Mouse (Mus musculus): ENCODE measurements around the gene Heatr5a. TPM values are rescaled to one million over a fixed set of nuclear protein-coding genes. Genes with fewer than 3 reads are reported as not detected.

The Heatr5a gene
- polyA plus RNA-seq, 1 experiment from 2014 or later: 12.2 TPM

DNA sequence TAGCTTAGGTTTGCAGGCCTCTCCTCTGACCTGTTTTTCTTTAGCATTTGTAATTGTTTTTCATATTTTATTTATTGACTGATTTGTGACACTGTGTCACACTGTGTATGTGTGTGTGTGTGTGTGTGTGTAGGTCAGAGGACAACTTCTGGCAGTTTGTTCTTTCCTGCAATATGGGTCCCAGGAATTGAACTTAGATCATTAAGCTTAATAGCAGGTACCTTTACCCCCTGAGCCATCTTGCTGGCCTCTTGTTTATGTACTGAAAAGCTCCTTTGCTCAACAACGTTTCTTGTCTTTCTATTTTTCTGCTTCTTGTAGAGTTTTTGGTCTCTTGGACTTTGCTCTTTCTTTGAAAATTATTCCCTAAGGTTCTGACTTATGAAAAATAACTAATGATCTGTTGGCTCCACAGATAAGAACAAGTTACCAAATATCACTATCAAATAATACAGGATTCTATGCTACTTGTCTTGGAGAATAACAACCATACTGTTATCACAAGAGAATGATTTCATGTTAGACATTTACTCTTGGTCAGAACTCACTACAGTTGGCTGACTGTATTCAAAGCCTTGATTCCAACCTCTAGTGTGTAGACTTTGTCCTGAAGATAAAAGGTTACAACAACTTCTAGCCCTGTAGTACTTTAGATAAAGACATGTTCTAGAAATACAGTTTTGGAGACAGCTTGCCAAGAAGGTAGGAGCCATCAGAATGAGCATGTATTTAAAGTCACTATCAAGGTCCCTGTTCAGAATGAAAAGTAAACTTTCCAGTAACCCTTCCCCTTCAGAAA lies 24.8 kb upstream of the Heatr5a start:
- Histone ChIP-seq H3K27me3 (replicated peaks; ENCODE audit: low read depth, poor library complexity, severe bottlenecking) (no peaks in the 10 kb centered on the region), H3K4me3 (no peak overlapping the region), H3K9me3 (no peaks in the 10 kb centered on the region), H3K4me1 (no peaks in the 10 kb centered on the region), H3K27ac (replicated peaks) (no peak overlapping the region), H3K36me3 (replicated peaks) (peaks cover 56% of the 10 kb centered on the region)
- WGBS: 85% methylated on average over 1 of the region's 1 CpGs
- no peak for DNase-seq (ENCODE audit: low spot score)

DNA sequence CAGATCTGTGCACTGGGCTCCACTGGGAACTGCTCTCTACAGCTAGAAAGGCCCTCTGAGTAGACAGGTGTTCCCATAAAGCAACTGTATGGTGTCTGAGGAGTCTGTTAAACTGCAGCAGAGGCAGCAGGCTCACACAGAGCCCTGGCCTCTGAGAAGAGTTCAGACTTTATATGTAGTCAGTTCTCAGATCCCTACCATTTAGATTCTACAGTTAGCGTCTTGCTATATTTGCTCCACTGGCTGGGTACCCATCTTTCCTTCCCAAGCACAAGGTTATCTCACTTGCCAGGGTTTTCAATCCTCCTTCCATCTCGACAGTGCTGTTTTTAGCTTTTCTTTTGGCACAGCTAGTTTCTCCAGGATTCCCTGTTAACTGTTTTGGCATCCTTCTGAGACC lies 19.5 kb upstream of the Heatr5a start:
- Histone ChIP-seq H3K27ac (replicated peaks) (no peak overlapping the region), H3K27me3 (replicated peaks; ENCODE audit: low read depth, poor library complexity, severe bottlenecking) (no peaks in the 10 kb centered on the region), H3K4me3 (no peak overlapping the region), H3K9me3 (no peaks in the 10 kb centered on the region), H3K4me1 (0 out of 2 replicates have a peak, but pooled peaks cover 3% of the 10 kb centered on the region), H3K36me3 (replicated peaks) (peaks cover 20% of the 10 kb centered on the region)
- 92% methylated on average over 2 of the region's 2 CpGs for WGBS
- no peak for DNase-seq (ENCODE audit: low spot score)

DNA sequence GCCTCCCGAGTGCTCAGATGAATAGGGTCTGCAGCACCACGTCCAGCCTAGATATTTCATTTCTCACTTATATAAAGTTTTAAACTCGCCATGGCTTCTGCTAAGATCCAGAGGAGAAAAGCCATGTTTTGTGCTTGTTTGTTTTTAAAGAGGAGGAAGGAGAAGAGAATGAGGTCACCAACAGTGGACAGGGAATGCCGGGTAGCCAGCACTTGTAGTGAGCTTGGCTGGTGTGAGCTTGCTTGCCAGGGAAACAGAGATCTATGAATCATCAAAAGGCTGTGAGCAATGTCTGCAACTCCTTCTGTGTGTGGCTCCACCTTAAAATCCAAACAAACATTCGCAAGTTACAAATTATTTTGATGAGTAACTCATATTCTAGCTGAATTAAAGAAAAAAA lies 17.4 kb upstream of the Heatr5a start:
- Histone ChIP-seq H3K36me3 (replicated peaks) (no peaks in the 10 kb centered on the region), H3K4me3 (no peak overlapping the region), H3K4me1 (0 out of 2 replicates have a peak, but pooled peaks cover 3% of the 10 kb centered on the region), H3K27me3 (replicated peaks; ENCODE audit: low read depth, poor library complexity, severe bottlenecking) (no peaks in the 10 kb centered on the region), H3K27ac (replicated peaks) (no peak overlapping the region), H3K9me3 (no peaks in the 10 kb centered on the region)
- no peak for DNase-seq (ENCODE audit: low spot score)
- 87% methylated on average over 5 of the region's 5 CpGs for WGBS

DNA sequence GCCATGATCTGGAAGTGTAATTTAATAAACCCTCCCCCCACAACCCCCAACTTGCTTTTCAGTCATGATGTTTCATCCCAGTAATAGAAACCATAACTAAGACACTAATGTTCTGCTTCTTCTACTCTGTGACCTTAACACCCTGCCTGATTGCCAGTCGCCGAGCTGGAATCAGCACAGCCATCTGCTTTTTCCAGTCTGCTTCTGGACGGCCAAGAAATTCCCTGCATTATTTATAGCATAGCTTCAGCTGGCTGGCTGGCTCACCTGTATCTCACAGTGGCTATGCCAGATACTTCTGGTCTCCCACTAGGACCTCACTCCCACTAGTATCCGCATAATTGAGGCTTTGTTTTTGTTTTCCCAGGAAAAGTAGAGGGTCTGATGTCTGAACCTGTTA lies 14.7 kb upstream of the Heatr5a start:
- H3K27me3 ChIP-seq (replicated peaks; ENCODE audit: low read depth, poor library complexity, severe bottlenecking): no peaks in the 10 kb centered on the region
- no peak overlapping the region for H3K4me3 ChIP-seq
- no peaks in the 10 kb centered on the region for H3K36me3 ChIP-seq (replicated peaks)
- WGBS: 74% methylated on average over 4 of the region's 4 CpGs
- no peak for DNase-seq (ENCODE audit: low spot score)
- no peak overlapping the region for H3K27ac ChIP-seq (replicated peaks)
- H3K4me1 ChIP-seq: 0 out of 2 replicates have a peak, but pooled peaks cover 3% of the 10 kb centered on the region
- no peaks in the 10 kb centered on the region for H3K9me3 ChIP-seq

DNA sequence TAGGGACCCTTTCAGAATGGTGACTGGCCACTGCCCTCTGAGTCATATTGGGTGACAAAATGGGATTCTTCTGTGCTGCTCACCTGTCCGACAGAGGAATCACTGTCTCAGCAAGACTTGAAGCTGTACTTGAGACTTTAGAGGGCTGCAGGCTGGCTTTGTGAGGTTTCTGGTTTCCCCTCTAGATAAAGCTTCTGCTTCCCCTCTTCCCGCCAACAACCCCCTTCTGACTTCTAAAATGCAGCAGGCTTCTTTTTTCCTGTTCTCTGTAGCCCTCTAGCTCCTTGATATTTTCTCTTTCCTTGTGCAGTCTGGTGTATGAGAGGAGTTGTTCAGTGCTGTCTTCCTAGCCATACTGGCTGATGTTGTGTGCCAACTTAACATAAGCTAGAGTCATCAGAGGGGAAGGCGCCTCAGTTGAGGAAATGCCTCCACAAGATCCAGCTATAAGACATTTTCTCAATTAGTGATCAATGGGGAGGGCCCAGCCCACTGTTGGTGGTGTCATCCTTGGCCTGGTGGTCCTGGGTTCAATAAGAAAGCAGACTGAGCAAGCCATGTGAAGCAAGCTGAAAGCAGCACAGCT lies 14.1 kb upstream of the Heatr5a start:
- H3K27ac ChIP-seq (replicated peaks): no peak overlapping the region
- H3K4me1 ChIP-seq: 0 out of 2 replicates have a peak, but pooled peaks cover 3% of the 10 kb centered on the region
- no peak for DNase-seq (ENCODE audit: low spot score)
- H3K36me3 ChIP-seq (replicated peaks): no peaks in the 10 kb centered on the region
- H3K27me3 ChIP-seq (replicated peaks; ENCODE audit: low read depth, poor library complexity, severe bottlenecking): no peaks in the 10 kb centered on the region
- WGBS: 87% methylated on average over 3 of the region's 3 CpGs
- H3K9me3 ChIP-seq: no peaks in the 10 kb centered on the region
- no peak overlapping the region for H3K4me3 ChIP-seq

DNA sequence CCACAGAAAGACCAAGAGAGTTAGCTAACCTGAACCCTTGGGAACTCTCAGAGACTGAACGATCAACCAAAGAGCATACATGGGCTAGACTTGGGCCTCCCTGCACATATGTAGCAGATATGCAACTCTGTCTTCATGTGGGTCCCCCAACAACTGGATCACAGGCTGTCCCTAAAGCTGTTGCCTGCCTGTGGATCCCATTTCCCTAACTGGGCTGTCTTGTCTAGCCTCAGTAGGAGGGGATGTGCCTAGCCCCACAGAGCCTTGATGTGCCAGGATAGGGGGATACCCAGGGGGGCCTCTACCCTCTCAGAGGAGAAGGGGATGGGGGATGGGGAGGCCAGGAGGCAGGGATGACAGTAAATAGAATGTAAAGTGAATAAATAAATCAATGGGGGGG lies 12.5 kb upstream of the Heatr5a start:
- DNase-seq (ENCODE audit: low spot score): no peak
- Histone ChIP-seq H3K4me3 (no peak overlapping the region), H3K4me1 (0 out of 2 replicates have a peak, but pooled peaks cover 3% of the 10 kb centered on the region), H3K27ac (replicated peaks) (no peak overlapping the region), H3K36me3 (replicated peaks) (no peaks in the 10 kb centered on the region), H3K9me3 (no peaks in the 10 kb centered on the region), H3K27me3 (replicated peaks; ENCODE audit: low read depth, poor library complexity, severe bottlenecking) (no peaks in the 10 kb centered on the region)
- 88% methylated on average over 1 of the region's 1 CpGs for WGBS

DNA sequence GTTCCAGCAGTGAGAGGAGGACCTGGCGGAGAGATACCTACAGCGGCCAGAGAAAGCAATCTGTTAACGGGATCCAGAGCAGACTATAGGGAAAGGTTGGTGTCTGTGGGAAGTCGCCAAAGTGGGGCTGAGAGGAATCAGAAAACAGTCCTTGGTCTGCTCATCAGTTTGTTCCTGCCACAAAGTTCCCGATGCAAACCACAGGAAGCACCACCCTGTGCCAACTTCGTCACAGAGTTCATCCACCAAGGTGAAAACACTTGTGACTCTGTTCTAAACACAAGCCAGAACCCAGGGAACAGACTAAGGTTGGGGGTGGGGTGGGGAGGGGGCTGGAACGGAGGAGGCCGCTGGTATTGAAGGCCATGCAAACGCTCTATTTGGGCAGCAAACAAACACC lies 5.4 kb upstream of the Heatr5a start:
- no peaks in the 10 kb centered on the region for H3K36me3 ChIP-seq (replicated peaks)
- no peak for DNase-seq (ENCODE audit: low spot score)
- no peak overlapping the region for H3K27ac ChIP-seq (replicated peaks)
- no peaks in the 10 kb centered on the region for H3K4me1 ChIP-seq
- H3K9me3 ChIP-seq: no peaks in the 10 kb centered on the region; the same call in 1 of the 2 replicates
- WGBS: 75% methylated on average over 9 of the region's 9 CpGs
- no peak overlapping the region for H3K4me3 ChIP-seq
- H3K27me3 ChIP-seq (replicated peaks; ENCODE audit: low read depth, poor library complexity, severe bottlenecking): no peaks in the 10 kb centered on the region

DNA sequence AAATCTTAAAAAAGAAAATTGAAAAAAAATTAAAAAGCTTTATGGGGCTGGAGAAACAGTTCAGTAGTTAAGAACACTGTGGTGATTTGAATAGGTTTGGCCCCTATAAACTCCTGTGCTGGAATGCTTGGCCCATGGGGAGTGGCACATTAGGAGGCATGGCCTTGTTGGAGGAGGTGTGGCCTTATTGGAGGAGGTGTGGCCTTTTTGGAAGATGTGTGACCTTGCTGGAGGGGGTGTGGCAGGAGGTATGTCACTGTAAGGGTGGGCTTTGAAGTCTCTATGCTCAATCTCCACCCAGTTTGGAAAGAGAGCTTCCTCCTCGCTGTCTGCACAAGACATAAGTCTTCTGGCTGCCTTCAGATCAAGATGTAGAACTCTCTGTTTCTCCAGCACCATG lies 3.3 kb upstream of the Heatr5a start:
- Histone ChIP-seq H3K4me3 (no peak overlapping the region), H3K9me3 (no peaks in the 10 kb centered on the region; the same call in 1 of the 2 replicates), H3K27me3 (replicated peaks; ENCODE audit: low read depth, poor library complexity, severe bottlenecking) (no peaks in the 10 kb centered on the region), H3K4me1 (peaks cover 11% of the 10 kb centered on the region), H3K36me3 (replicated peaks) (no peaks in the 10 kb centered on the region), H3K27ac (replicated peaks) (no peak overlapping the region)
- 92% methylated on average over 1 of the region's 1 CpGs for WGBS
- DNase-seq (ENCODE audit: low spot score): no peak

DNA sequence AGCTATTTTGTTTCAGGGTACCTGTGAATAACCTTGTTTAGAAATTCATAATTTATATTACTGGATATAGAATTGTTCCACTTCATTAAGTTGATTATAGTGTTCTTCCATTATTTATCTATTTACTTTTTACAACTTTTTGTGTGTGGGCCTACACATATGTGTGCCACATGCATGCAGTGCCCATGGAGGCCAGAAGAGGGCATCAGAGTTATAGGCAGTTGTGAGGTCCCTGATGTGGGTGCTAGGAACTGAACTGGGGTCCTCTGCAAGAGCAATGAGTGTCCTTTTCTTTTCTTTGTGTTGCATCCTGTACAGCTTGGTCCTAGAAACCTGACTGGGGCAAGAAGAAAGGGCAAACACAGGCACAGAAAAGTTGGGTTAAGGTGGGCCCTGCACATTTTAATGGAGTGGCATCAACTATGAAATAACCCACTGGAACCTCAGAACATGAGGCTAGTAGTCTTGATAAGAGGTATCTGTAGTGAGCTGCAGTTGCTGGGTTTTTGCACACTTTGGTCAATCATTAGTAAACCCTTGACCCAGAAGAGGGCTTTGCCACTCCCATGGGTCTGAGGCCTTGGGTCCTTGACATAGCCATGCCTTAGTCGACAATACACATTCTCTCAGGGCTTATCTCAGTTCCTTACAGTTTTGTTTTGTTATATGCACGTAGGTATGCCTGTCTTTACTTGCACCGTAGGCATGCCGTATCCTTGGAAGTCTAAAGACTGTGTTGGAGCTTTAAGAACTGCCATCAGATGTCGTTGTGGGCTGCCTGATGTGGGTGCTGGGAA lies 1.3 kb upstream of the Heatr5a start:
- Histone ChIP-seq H3K4me3 (no peak overlapping the region), H3K27ac (replicated peaks) (no peak overlapping the region), H3K27me3 (replicated peaks; ENCODE audit: low read depth, poor library complexity, severe bottlenecking) (no peaks in the 10 kb centered on the region), H3K36me3 (replicated peaks) (no peaks in the 10 kb centered on the region), H3K4me1 (peaks cover 11% of the 10 kb centered on the region), H3K9me3 (no peaks in the 10 kb centered on the region; the same call in 1 of the 2 replicates)
- WGBS: 94% methylated on average over 5 of the region's 5 CpGs
- DNase-seq (ENCODE audit: low spot score): no peak

DNA sequence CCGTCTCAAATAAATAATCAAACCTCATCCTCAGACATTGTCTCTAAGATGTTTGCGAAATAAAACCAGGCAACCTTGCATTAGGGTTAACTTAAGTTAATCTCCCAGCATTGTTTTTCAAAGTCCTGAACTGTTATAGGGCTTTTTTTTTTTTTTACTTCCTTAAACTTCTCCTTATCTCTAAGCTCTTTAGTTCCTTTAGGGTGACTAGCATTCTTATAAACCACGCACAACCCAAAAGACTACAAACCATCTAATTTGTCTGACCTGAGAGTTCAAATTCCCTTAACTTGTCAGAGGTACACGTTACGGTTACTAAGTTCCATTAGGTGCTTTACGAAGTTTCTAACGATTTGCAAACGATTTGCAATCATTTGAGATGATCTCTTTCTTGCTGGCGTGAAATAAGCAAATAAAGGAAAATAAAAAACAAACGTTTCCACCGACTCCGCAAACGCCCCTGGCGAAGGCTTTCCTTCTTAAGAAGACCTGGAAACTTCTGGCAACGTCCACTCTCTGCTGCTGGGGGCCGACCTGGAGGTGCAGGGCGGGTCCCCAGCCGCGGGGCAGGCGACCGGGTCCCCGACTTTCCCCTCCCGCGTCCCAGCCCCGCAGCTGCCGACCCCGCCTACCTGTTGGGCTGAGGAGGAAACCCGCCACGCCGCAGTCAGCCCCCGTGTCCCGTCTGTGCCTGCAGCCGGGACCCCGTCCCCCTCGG lies 610 bp downstream of the Heatr5a start:
- H3K27ac ChIP-seq (replicated peaks): peak overlapping the region; percentile 89
- no peaks in the 10 kb centered on the region for H3K27me3 ChIP-seq (replicated peaks; ENCODE audit: low read depth, poor library complexity, severe bottlenecking)
- 1% methylated on average over 35 of the region's 35 CpGs for WGBS
- peak overlapping the region; percentile 98 for H3K4me3 ChIP-seq
- DNase-seq (ENCODE audit: low spot score): no peak
- H3K4me1 ChIP-seq: peaks cover 11% of the 10 kb centered on the region
- H3K36me3 ChIP-seq (replicated peaks): no peaks in the 10 kb centered on the region
- H3K9me3 ChIP-seq: no peaks in the 10 kb centered on the region; the same call in 1 of the 2 replicates

DNA sequence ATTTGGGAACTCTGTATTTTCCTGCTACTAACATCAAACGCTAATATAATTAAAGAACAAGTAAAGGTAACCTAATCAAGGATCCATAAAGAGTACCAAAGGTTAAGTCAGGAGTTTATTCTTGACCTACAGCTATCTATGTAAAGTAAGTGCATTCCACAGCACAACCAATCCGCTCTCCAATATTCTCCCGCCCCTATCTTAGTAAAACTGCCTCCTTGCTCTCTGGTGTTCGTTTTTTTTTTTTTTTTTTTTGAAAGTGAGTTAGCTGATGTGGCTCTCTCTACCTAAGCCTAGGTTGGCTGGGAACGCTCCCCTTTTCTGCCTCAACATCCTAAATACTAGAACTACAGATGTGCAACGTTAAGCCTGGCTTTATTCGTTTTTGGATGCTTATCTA lies 1.2 kb downstream of the Heatr5a start:
- DNase-seq (ENCODE audit: low spot score): no peak
- Histone ChIP-seq H3K27me3 (replicated peaks; ENCODE audit: low read depth, poor library complexity, severe bottlenecking) (no peaks in the 10 kb centered on the region), H3K27ac (replicated peaks) (no peak overlapping the region), H3K4me3 (peak overlapping the region; percentile 98), H3K9me3 (no peaks in the 10 kb centered on the region; the same call in 1 of the 2 replicates), H3K36me3 (replicated peaks) (no peaks in the 10 kb centered on the region), H3K4me1 (peaks cover 11% of the 10 kb centered on the region)
- 24% methylated on average over 7 of the region's 7 CpGs for WGBS

DNA sequence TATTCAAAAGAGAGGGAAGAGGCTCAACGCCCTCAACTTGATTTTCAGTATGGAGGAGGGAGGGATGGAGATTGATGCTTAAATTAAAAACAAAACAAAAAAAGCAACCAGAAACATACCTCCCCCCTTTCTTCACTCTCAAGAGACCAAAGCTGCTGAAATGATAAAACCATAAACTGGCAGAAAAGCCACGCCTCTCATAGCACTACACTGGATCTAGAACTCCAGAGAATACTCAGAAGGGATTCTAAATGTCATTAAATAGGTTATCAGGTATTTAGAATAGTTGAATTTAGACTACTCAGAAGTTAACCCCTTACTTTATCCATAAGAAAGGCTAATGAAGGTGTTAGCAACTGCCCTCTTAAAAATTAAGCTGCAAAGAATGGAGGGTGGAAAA lies 2.0 kb downstream of the Heatr5a start:
- Histone ChIP-seq H3K9me3 (no peaks in the 10 kb centered on the region; the same call in 1 of the 2 replicates), H3K27me3 (replicated peaks; ENCODE audit: low read depth, poor library complexity, severe bottlenecking) (no peaks in the 10 kb centered on the region), H3K4me1 (peaks cover 11% of the 10 kb centered on the region), H3K4me3 (no peak overlapping the region), H3K27ac (replicated peaks) (no peak overlapping the region), H3K36me3 (replicated peaks) (no peaks in the 10 kb centered on the region)
- DNase-seq (ENCODE audit: low spot score): no peak
- 95% methylated on average over 2 of the region's 2 CpGs for WGBS
